Mouse (Mus musculus) megakaryocyte, embryonic 14.5 days (primary cell): ENCODE measurements around the gene Arhgap19. TPM values are rescaled to one million over a fixed set of nuclear protein-coding genes. Genes with fewer than 3 reads are reported as not detected.
A peak's percentile ranks its signal among the peaks of the same experiment; 100 is the strongest.

ENCODE experiments used
- H3K27me3 ChIP-seq: replicated peaks from 2 replicates; pipeline ENCODE3; 2012; ENCODE audit warnings: inconsistent platforms
- H3K36me3 ChIP-seq: replicated peaks from 2 replicates; pipeline ENCODE3; 2012; ENCODE audit warnings: low read length, inconsistent platforms, mixed read lengths
- H3K4me1 ChIP-seq: 2 replicates; pipeline ENCODE4 v1.6.1; 2012; ENCODE audit warnings: inconsistent platforms
- H3K4me3 ChIP-seq: replicated peaks from 2 replicates; pipeline ENCODE3; 2012; ENCODE audit warnings: moderate library complexity, mild to moderate bottlenecking, inconsistent platforms
- H3K9me3 ChIP-seq: 2 replicates; pipeline ENCODE4 v1.6.1; 2012; ENCODE audit warnings: inconsistent platforms
- FLI1 ChIP-seq: IDR thresholded peaks from 2 replicates; pipeline ENCODE4 v1.6.1; 2012; ENCODE audit warnings: low read length, inconsistent platforms, mixed read lengths
- GATA1 ChIP-seq: IDR thresholded peaks from 3 replicates; pipeline ENCODE4 v1.6.1; 2012; ENCODE audit warnings: mixed read lengths, low read length, inconsistent platforms, borderline replicate concordance
- polyA plus RNA-seq: library from polyadenylated mRNA; stranded (reverse); fragments of >175 nt; gene quantifications from 2 replicates; pipeline ENCODE4 v1.2.3, GENCODE M21; 2012; ENCODE audit warnings: low replicate concordance; ENCODE audit not compliant: insufficient read depth

Arhgap19 gene
- polyA plus RNA-seq, 1 experiment: 1.8 TPM

GRCm38 (mm10) chr19:41831718-41832391 is 30.0 kb upstream of the Arhgap19 start:
- Histone ChIP-seq H3K27me3 (no peaks in the 10 kb centered on the region), H3K36me3 (peaks cover 22% of the 10 kb centered on the region), H3K4me3 (peak overlapping the region; percentile 96), H3K4me1 (peaks cover 63% of the 10 kb centered on the region), H3K9me3 (no peaks in the 10 kb centered on the region)
- TF ChIP-seq GATA1 (no peak), FLI1 (no peak)

- no peaks in the 10 kb centered on the region for H3K9me3 ChIP-seq
- no peak for TF ChIP-seq GATA1
- H3K36me3 ChIP-seq: peaks cover 22% of the 10 kb centered on the region
- H3K27me3 ChIP-seq: no peaks in the 10 kb centered on the region
- peaks cover 61% of the 10 kb centered on the region for H3K4me1 ChIP-seq
- peak overlapping the region; percentile 96 for H3K4me3 ChIP-seq
Measured at GRCm38 (mm10) chr19:41831101-41831570, 29.3 kb upstream of the Arhgap19 start.

- peaks cover 22% of the 10 kb centered on the region for H3K36me3 ChIP-seq
- TF ChIP-seq GATA1 (no peak), FLI1 (no peak)
- H3K4me1 ChIP-seq: peaks cover 59% of the 10 kb centered on the region
- H3K4me3 ChIP-seq: peak overlapping the region; percentile 96
- H3K9me3 ChIP-seq: no peaks in the 10 kb centered on the region
- H3K27me3 ChIP-seq: no peaks in the 10 kb centered on the region
Measured at GRCm38 (mm10) chr19:41830106-41831031, 28.5 kb upstream of the Arhgap19 start.

GRCm38 (mm10) chr19:41829381-41830105 is 27.7 kb upstream of the Arhgap19 start, which contains the start of gene Frat1:
TSS of gene Frat1 (plus strand) at chr19:41829970.
- Histone ChIP-seq H3K27me3 (no peaks in the 10 kb centered on the region), H3K4me1 (peaks cover 59% of the 10 kb centered on the region), H3K9me3 (no peaks in the 10 kb centered on the region), H3K4me3 (peak within 1 kb of the TSS; percentile 96), H3K36me3 (peaks cover 19% of the 10 kb centered on the region)
- no peak for TF ChIP-seq GATA1
- no peak for TF ChIP-seq FLI1

- Histone ChIP-seq H3K27me3 (no peaks in the 10 kb centered on the region), H3K36me3 (peaks cover 19% of the 10 kb centered on the region), H3K4me1 (peaks cover 59% of the 10 kb centered on the region), H3K4me3 (peak overlapping the region; percentile 96), H3K9me3 (no peaks in the 10 kb centered on the region)
- TF ChIP-seq GATA1 (no peak), FLI1 (no peak)
Measured at GRCm38 (mm10) chr19:41828941-41829340, 27.1 kb upstream of the Arhgap19 start.

GRCm38 (mm10) chr19:41826529-41826928 is 24.7 kb upstream of the Arhgap19 start:
- Histone ChIP-seq H3K36me3 (peaks cover 2% of the 10 kb centered on the region), H3K9me3 (no peaks in the 10 kb centered on the region), H3K4me3 (no peak overlapping the region), H3K4me1 (peaks cover 46% of the 10 kb centered on the region), H3K27me3 (no peaks in the 10 kb centered on the region)
- TF ChIP-seq GATA1 (no peak), FLI1 (no peak)

GRCm38 (mm10) chr19:41824950-41825349 is 23.1 kb upstream of the Arhgap19 start:
- Histone ChIP-seq H3K36me3 (no peaks in the 10 kb centered on the region), H3K27me3 (no peaks in the 10 kb centered on the region), H3K4me3 (peak overlapping the region; percentile 1), H3K4me1 (peaks cover 55% of the 10 kb centered on the region), H3K9me3 (no peaks in the 10 kb centered on the region)
- TF ChIP-seq FLI1 (no peak), GATA1 (no peak)

- no peaks in the 10 kb centered on the region for H3K36me3 ChIP-seq
- TF ChIP-seq FLI1: no peak
- no peak for TF ChIP-seq GATA1
- no peaks in the 10 kb centered on the region for H3K27me3 ChIP-seq
- no peaks in the 10 kb centered on the region for H3K9me3 ChIP-seq
- no peak overlapping the region for H3K4me3 ChIP-seq
- peaks cover 74% of the 10 kb centered on the region for H3K4me1 ChIP-seq
Measured at GRCm38 (mm10) chr19:41822589-41822988, 20.7 kb upstream of the Arhgap19 start.

- H3K9me3 ChIP-seq: no peaks in the 10 kb centered on the region
- no peak for TF ChIP-seq GATA1
- TF ChIP-seq FLI1: no peak
- no peaks in the 10 kb centered on the region for H3K36me3 ChIP-seq
- peaks cover 84% of the 10 kb centered on the region for H3K4me1 ChIP-seq
- no peak overlapping the region for H3K4me3 ChIP-seq
- H3K27me3 ChIP-seq: no peaks in the 10 kb centered on the region
Measured at GRCm38 (mm10) chr19:41821436-41821835, 19.6 kb upstream of the Arhgap19 start.
